ENCODE assay signal across 7 mouse cellular contexts in genomic region chr14:75455743-75456421, GRCm38 (mm10). TPM values are rescaled to one million over a fixed set of nuclear protein-coding genes. Genes with fewer than 3 reads are reported as not detected.
DNase-seq lines count a peak whose midpoint lies in the region; ATAC-seq lines count a peak whose summit lies in the region.

TSS of gene Siah3 (plus strand) at chr14:75455982.

- ATAC-seq in hindbrain, embryonic 11.5 days (ENCODE audit: low FRiP score), result peak; percentile 55
- no peak for ATAC-seq in limb, embryonic 12.5 days (ENCODE audit: insufficient number of reproducible peaks, insufficient read depth, low FRiP score, low TSS enrichment, low read depth)
- peak; percentile 58 for ATAC-seq in neural tube, embryonic 15.5 days (ENCODE audit: low FRiP score)

- H3K9ac ChIP-seq in hindbrain, embryonic 11.5 days (ENCODE audit: low read depth, low read length), result peak within 1 kb of the TSS; percentile 40
- no peak within 1 kb of the TSS for H3K9ac ChIP-seq in limb, embryonic 12.5 days (replicated peaks)
- H3K9ac ChIP-seq in neural tube, embryonic 15.5 days (replicated peaks), result peak within 1 kb of the TSS; percentile 61

- WGBS in hindbrain, embryonic 11.5 days, result 15% methylated on average over 18 of the region's 18 CpGs
- whole genome bisulfite sequencing in limb, embryonic 12.5 days, result 23% methylated on average over 18 of the region's 18 CpGs
- WGBS in neural tube, embryonic 15.5 days, result 8% methylated on average over 18 of the region's 18 CpGs

- no peaks in the 10 kb centered on the region for H3K27me3 ChIP-seq in hindbrain, embryonic 11.5 days (ENCODE audit: control insufficient read depth, insufficient read depth, low read length)
- peaks cover 34% of the 10 kb centered on the region for H3K27me3 ChIP-seq in limb, embryonic 12.5 days
- H3K27me3 ChIP-seq in neural tube, embryonic 15.5 days (replicated peaks), result no peaks in the 10 kb centered on the region

- no peaks in the 10 kb centered on the region for H3K9me3 ChIP-seq in hindbrain, embryonic 11.5 days (ENCODE audit: control insufficient read depth, low read length)
- no peaks in the 10 kb centered on the region for H3K9me3 ChIP-seq in limb, embryonic 12.5 days
- H3K9me3 ChIP-seq in neural tube, embryonic 15.5 days (replicated peaks), result no peaks in the 10 kb centered on the region

- no peaks in the 10 kb centered on the region; the same call in 1 of the 2 replicates for H3K4me1 ChIP-seq in hindbrain, embryonic 11.5 days (replicated peaks; ENCODE audit: control insufficient read depth, insufficient read depth, low read length)
- H3K4me1 ChIP-seq in limb, embryonic 12.5 days (replicated peaks), result peaks cover 35% of the 10 kb centered on the region
- peaks cover 67% of the 10 kb centered on the region for H3K4me1 ChIP-seq in neural tube, embryonic 15.5 days

- no peaks in the 10 kb centered on the region for H3K36me3 ChIP-seq in hindbrain, embryonic 11.5 days (ENCODE audit: control insufficient read depth, insufficient read depth, low read length)
- no peaks in the 10 kb centered on the region for H3K36me3 ChIP-seq in limb, embryonic 12.5 days
- H3K36me3 ChIP-seq in neural tube, embryonic 15.5 days, result no peaks in the 10 kb centered on the region

- no peak within 1 kb of the TSS; the same call in 1 of the 2 replicates for H3K27ac ChIP-seq in hindbrain, embryonic 11.5 days (ENCODE audit: low read depth, low read length)
- H3K27ac ChIP-seq in limb, embryonic 12.5 days, result no peak within 1 kb of the TSS
- H3K27ac ChIP-seq in neural tube, embryonic 15.5 days (replicated peaks), result peak within 1 kb of the TSS; percentile 90

- DNase-seq in thymus, postnatal 14 days, result peak; percentile 15
- DNase-seq in thymus, postnatal 10 days (ENCODE audit: low spot score in 2 of 2), result no peak
- DNase-seq in embryo, embryonic 10.5 days (ENCODE audit: low spot score), result peak; percentile 43
- peak; percentile 54 for DNase-seq in hindbrain, embryonic 11.5 days (ENCODE audit: low spot score)
- no peak for DNase-seq in c-Kit-positive CD71-positive TER-119-positive erythroid progenitor cells, embryonic 14.5 days (ENCODE audit: low spot score)

- peak within 1 kb of the TSS; percentile 21 for H3K4me3 ChIP-seq in hindbrain, embryonic 11.5 days (ENCODE audit: low read depth, low read length)
- H3K4me3 ChIP-seq in limb, embryonic 12.5 days (replicated peaks), result peak within 1 kb of the TSS; percentile 37
- peak within 1 kb of the TSS; percentile 52 for H3K4me3 ChIP-seq in neural tube, embryonic 15.5 days (replicated peaks)

- peak within 1 kb of the TSS; percentile 67 for H3K4me2 ChIP-seq in hindbrain, embryonic 11.5 days (replicated peaks; ENCODE audit: low read depth, low read length)
- H3K4me2 ChIP-seq in limb, embryonic 12.5 days, result peak within 1 kb of the TSS; percentile 73
- H3K4me2 ChIP-seq in neural tube, embryonic 15.5 days, result peak within 1 kb of the TSS; percentile 67

RNA-seq across cellular contexts. Expression of gene Siah3, which starts in this region (rescaled TPM):
- 2.2 and 2.4 TPM in 2 replicates for polyA plus RNA-seq in hindbrain, embryonic 11.5 days (2014; fragmentation: Nextera tagmentation; extraction: Ambion mirVana)
- polyA plus RNA-seq in limb, embryonic 12.5 days (2016; fragmentation: Nextera tagmentation; extraction: Ambion mirVana), result 0.08 and 0.15 TPM in 2 replicates
- 5.1 and 6.0 TPM in 2 replicates for polyA plus RNA-seq in neural tube, embryonic 15.5 days (2015; fragmentation: Nextera tagmentation; extraction: Ambion mirVana)

Comparison
In these comparisons a context has a peak if more than half of its experiments do, and no peak if none do; other contexts are left out.
1. DNase-seq: peak in thymus, postnatal 14 days (single experiment), embryo, embryonic 10.5 days (single experiment) and hindbrain, embryonic 11.5 days (single experiment); none in thymus, postnatal 10 days (0 of 2) and c-Kit-positive CD71-positive TER-119-positive erythroid progenitor cells, embryonic 14.5 days (single experiment).
2. Peak in every context shown above with its lines, with median percentiles within 50 percentile points of each other: H3K4me2 ChIP-seq and H3K4me3 ChIP-seq.